Mouse (Mus musculus): Measurements from ENCODE around the gene Fam117a.

Gene Fam117a

DNA sequence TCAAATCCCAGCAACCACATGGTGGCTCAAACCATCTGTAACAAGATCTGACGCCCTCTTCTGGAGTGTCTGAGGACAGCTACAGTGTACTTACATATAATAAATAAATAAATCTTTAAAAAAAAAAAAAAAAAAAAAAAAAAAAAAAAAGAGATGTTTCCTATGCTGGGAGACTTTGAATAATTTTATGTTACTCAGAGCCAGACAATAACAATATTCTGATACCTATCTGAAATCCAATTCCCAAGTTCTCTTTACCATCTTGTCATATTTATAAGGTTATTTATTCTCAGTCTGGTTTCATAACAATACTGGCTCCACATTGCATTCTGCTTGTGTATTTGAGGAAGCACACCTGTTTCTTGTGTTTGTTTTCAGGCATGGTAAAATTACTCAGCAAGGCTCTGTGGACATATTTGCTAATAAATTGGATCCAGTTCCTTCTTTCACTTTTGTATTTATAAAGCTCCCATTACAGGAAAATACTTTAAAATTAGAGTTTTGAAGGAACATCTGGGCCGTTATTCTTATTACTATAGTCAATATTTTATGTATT, 84.1 kb downstream of the Fam117a start:
- no peak for DNase-seq (ENCODE audit: low spot score)

DNA sequence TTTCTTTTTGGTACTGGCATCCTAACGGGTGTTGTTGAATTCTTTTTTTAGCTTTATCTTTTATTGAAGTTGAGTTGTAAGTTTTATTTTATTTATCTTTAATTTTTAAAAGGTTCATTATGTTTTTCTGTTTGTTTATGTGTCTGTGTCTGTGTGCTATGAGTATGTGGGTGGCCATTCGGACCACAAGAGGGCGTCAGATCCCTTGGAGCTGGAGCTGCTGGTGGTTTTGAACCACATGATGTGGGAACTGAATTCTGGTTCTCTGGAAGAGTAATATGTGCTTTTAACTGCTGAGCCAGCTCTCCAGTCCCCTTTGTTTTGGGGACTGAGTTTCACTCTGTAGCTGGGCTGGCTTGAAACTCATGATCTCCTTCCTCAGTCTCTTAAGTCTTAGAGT, 86.7 kb downstream of the Fam117a start:
- DNase-seq (ENCODE audit: low spot score), result no peak

DNA sequence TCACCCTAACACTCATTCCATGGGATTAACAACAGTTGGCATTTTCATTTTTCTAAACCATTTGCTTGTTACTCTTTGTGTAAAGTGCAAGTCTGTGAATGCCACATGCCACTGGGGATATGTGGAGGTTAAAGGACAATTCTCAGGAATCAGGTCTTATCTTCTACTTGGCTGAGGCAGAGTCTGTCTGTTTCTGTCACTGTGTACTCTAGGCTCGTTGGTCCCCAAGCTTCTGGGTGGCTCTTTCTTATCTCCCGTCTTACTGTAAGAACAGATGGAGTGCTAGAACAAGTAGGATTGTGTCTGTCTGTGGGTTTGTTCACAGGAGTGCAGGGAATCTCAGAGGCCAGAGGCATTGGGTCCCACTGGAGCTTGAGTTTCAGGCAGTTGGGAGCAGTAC, 94.5 kb downstream of the Fam117a start:
- no peak for DNase-seq (ENCODE audit: low spot score)
